Mouse (Mus musculus) forebrain, embryonic 10.5 days (tissue): ENCODE results near the gene Defb19. TPM values are rescaled to one million over a fixed set of nuclear protein-coding genes. Genes with fewer than 3 reads are reported as not detected.

Experiments used
- DNase-seq: peaks from one replicate; pipeline ENCODE4 v3.0.0-alpha.2; 2017; ENCODE audit warnings: low spot score; ENCODE audit errors: extremely low spot score
- H3K27ac ChIP-seq: fragments of 300-500 bp; sonication (generic); 2 replicates; pipeline ENCODE4 v1.5.1; 2016; ENCODE audit warnings: mild to moderate bottlenecking
- H3K27me3 ChIP-seq: fragments of 300-500 bp; sonication (generic); 2 replicates; pipeline ENCODE4 v1.6.1; 2016; ENCODE audit warnings: mild to moderate bottlenecking; ENCODE audit not compliant: poor library complexity, severe bottlenecking
- H3K36me3 ChIP-seq: fragments of 300-500 bp; sonication (generic); replicated peaks from 2 replicates; pipeline ENCODE4 v1.6.1; 2016; ENCODE audit warnings: mild to moderate bottlenecking, moderate library complexity
- H3K4me1 ChIP-seq: fragments of 300-500 bp; sonication (generic); 2 replicates; pipeline ENCODE4 v1.6.1; 2016
- H3K4me3 ChIP-seq: fragments of 300-500 bp; sonication (generic); 2 replicates; pipeline ENCODE4 v1.5.1; 2016; ENCODE audit warnings: mild to moderate bottlenecking, moderate library complexity
- H3K9me3 ChIP-seq: fragments of 300-500 bp; sonication (generic); 2 replicates; pipeline ENCODE4 v1.6.1; 2016; ENCODE audit warnings: mild to moderate bottlenecking, moderate library complexity
- WGBS: fragments of 180-500 bp; shearing (Covaris S2); methylation state at CpG from one replicate; pipeline ENCODE4 v1.1.7; 2016; 5-methylcytosine and 5-hydroxymethylcytosine counted together
- polyA plus RNA-seq: library from polyadenylated mRNA; unstranded; fragments of >200 nt; fragmentation: Nextera tagmentation; extraction: Ambion mirVana; gene quantifications from 2 replicates; pipeline ENCODE4 v1.2.1, GENCODE M21; 2016

Defb19 gene
- polyA plus RNA-seq, result not detected in 2 replicates

- WGBS, result 72% methylated on average over 7 of the region's 7 CpGs
- Histone ChIP-seq H3K9me3 (no peaks in the 10 kb centered on the region), H3K27me3 (no peaks in the 10 kb centered on the region), H3K36me3 (no peaks in the 10 kb centered on the region), H3K4me1 (0 out of 2 replicates have a peak, but pooled peaks cover under 1% of the 10 kb centered on the region), H3K4me3 (no peak within 1 kb of the TSS), H3K27ac (no peak within 1 kb of the TSS)
- no peak for DNase-seq
Observed at GRCm38 (mm10) chr2:152580107-152580506, at the start of gene Defb19. Defb19 (minus strand) TSS chr2:152580312.

- no peaks in the 10 kb centered on the region for H3K36me3 ChIP-seq
- no peaks in the 10 kb centered on the region for H3K9me3 ChIP-seq
- peaks cover 36% of the 10 kb centered on the region for H3K4me1 ChIP-seq
- 92% methylated on average over 6 of the region's 6 CpGs for WGBS
- no peak overlapping the region for H3K27ac ChIP-seq
- no peak for DNase-seq
- no peak overlapping the region for H3K4me3 ChIP-seq
- H3K27me3 ChIP-seq, result peaks cover 80% of the 10 kb centered on the region
Observed at GRCm38 (mm10) chr2:152629904-152630303, 49.8 kb upstream of the Defb19 start.

- H3K4me1 ChIP-seq, result peaks cover 36% of the 10 kb centered on the region
- peaks cover 79% of the 10 kb centered on the region for H3K27me3 ChIP-seq
- DNase-seq, result no peak
- H3K36me3 ChIP-seq, result no peaks in the 10 kb centered on the region
- no peak overlapping the region for H3K27ac ChIP-seq
- no peak overlapping the region for H3K4me3 ChIP-seq
- WGBS, result 74% methylated on average over 3 of the region's 3 CpGs
- no peaks in the 10 kb centered on the region for H3K9me3 ChIP-seq
Observed at GRCm38 (mm10) chr2:152629239-152629638, 49.1 kb upstream of the Defb19 start.

- Histone ChIP-seq H3K9me3 (no peaks in the 10 kb centered on the region), H3K4me1 (peaks cover 30% of the 10 kb centered on the region), H3K27me3 (peaks cover 72% of the 10 kb centered on the region), H3K36me3 (no peaks in the 10 kb centered on the region), H3K27ac (no peak overlapping the region), H3K4me3 (no peak overlapping the region)
- no peak for DNase-seq
- 39% methylated on average over 17 of the region's 17 CpGs for WGBS
Observed at GRCm38 (mm10) chr2:152628066-152628465, 48.0 kb upstream of the Defb19 start.

GRCm38 (mm10) chr2:152626774-152627591 lies 46.9 kb upstream of the Defb19 start, which contains the start of gene Rem1:
Rem1 (plus strand) TSS chr2:152626951.
- Histone ChIP-seq H3K4me1 (peaks cover 28% of the 10 kb centered on the region), H3K4me3 (peak within 1 kb of the TSS; percentile 53), H3K27me3 (peaks cover 65% of the 10 kb centered on the region), H3K9me3 (no peaks in the 10 kb centered on the region), H3K36me3 (no peaks in the 10 kb centered on the region), H3K27ac (peak within 1 kb of the TSS; percentile 37; the same call in 1 of the 2 replicates)
- WGBS, result 2% methylated on average over 59 of the region's 59 CpGs
- peak; percentile 43 for DNase-seq

GRCm38 (mm10) chr2:152625256-152625655 lies 45.1 kb upstream of the Defb19 start:
- Histone ChIP-seq H3K36me3 (no peaks in the 10 kb centered on the region), H3K27ac (no peak overlapping the region), H3K9me3 (no peaks in the 10 kb centered on the region), H3K4me3 (no peak overlapping the region), H3K4me1 (peaks cover 28% of the 10 kb centered on the region), H3K27me3 (peaks cover 65% of the 10 kb centered on the region)
- WGBS, result 15% methylated on average over 1 of the region's 1 CpGs
- DNase-seq, result no peak

- Histone ChIP-seq H3K36me3 (no peaks in the 10 kb centered on the region), H3K4me1 (peaks cover 35% of the 10 kb centered on the region), H3K9me3 (no peaks in the 10 kb centered on the region), H3K4me3 (no peak overlapping the region), H3K27me3 (peaks cover 58% of the 10 kb centered on the region), H3K27ac (no peak overlapping the region)
- no peak for DNase-seq
- WGBS, result 86% methylated on average over 2 of the region's 2 CpGs
Observed at GRCm38 (mm10) chr2:152624566-152624965, 44.5 kb upstream of the Defb19 start.

GRCm38 (mm10) chr2:152622953-152623352 lies 42.8 kb upstream of the Defb19 start, which contains the start of gene Defb25:
Defb25 (minus strand) TSS chr2:152623053.
- Histone ChIP-seq H3K4me1 (peaks cover 32% of the 10 kb centered on the region), H3K9me3 (no peaks in the 10 kb centered on the region), H3K4me3 (no peak within 1 kb of the TSS), H3K27ac (no peak within 1 kb of the TSS), H3K36me3 (no peaks in the 10 kb centered on the region), H3K27me3 (peaks cover 42% of the 10 kb centered on the region)
- no peak for DNase-seq
- 86% methylated on average over 7 of the region's 7 CpGs for WGBS

GRCm38 (mm10) chr2:152622151-152622550 lies 42.0 kb upstream of the Defb19 start:
- H3K4me1 ChIP-seq, result peaks cover 24% of the 10 kb centered on the region
- WGBS, result 89% methylated on average over 13 of the region's 13 CpGs

GRCm38 (mm10) chr2:152620367-152621134 lies 40.4 kb upstream of the Defb19 start:
- Histone ChIP-seq H3K27ac (no peak overlapping the region), H3K27me3 (peaks cover 18% of the 10 kb centered on the region), H3K9me3 (no peaks in the 10 kb centered on the region), H3K4me1 (peaks cover 12% of the 10 kb centered on the region), H3K4me3 (no peak overlapping the region), H3K36me3 (no peaks in the 10 kb centered on the region)
- no peak for DNase-seq
- 77% methylated on average over 9 of the region's 9 CpGs for whole genome bisulfite sequencing

More at GRCm38 (mm10) chr2:152622151-152622550, 42.0 kb upstream of the Defb19 start:
- DNase-seq, result no peak
- Histone ChIP-seq H3K36me3 (no peaks in the 10 kb centered on the region), H3K27me3 (peaks cover 34% of the 10 kb centered on the region), H3K4me3 (no peak overlapping the region), H3K9me3 (no peaks in the 10 kb centered on the region), H3K27ac (no peak overlapping the region)

- no peak overlapping the region for H3K27ac ChIP-seq
- H3K27me3 ChIP-seq, result no peaks in the 10 kb centered on the region
- no peaks in the 10 kb centered on the region for H3K36me3 ChIP-seq
- peaks cover 10% of the 10 kb centered on the region for H3K4me1 ChIP-seq
- 58% methylated on average over 5 of the region's 5 CpGs for WGBS
- H3K4me3 ChIP-seq, result no peak overlapping the region
- H3K9me3 ChIP-seq, result no peaks in the 10 kb centered on the region
- no peak for DNase-seq
Observed at GRCm38 (mm10) chr2:152617374-152617773, 37.3 kb upstream of the Defb19 start.

GRCm38 (mm10) chr2:152616470-152616869 lies 36.4 kb upstream of the Defb19 start:
- DNase-seq, result no peak
- 84% methylated on average over 6 of the region's 6 CpGs for WGBS

GRCm38 (mm10) chr2:152615563-152615962 lies 35.5 kb upstream of the Defb19 start:
- Histone ChIP-seq H3K4me1 (peaks cover 17% of the 10 kb centered on the region), H3K36me3 (no peaks in the 10 kb centered on the region), H3K27me3 (no peaks in the 10 kb centered on the region), H3K4me3 (no peak overlapping the region), H3K27ac (no peak overlapping the region), H3K9me3 (no peaks in the 10 kb centered on the region)
- DNase-seq, result peak; percentile 50
- 10% methylated on average over 7 of the region's 7 CpGs for WGBS

More at GRCm38 (mm10) chr2:152616470-152616869, 36.4 kb upstream of the Defb19 start:
- H3K36me3 ChIP-seq, result no peaks in the 10 kb centered on the region
- H3K4me1 ChIP-seq, result peaks cover 17% of the 10 kb centered on the region
- no peak overlapping the region for H3K4me3 ChIP-seq
- H3K27ac ChIP-seq, result no peak overlapping the region
- H3K27me3 ChIP-seq, result no peaks in the 10 kb centered on the region
- H3K9me3 ChIP-seq, result no peaks in the 10 kb centered on the region
